Mouse (Mus musculus): Measurements from ENCODE around the gene Tek.

Gene Tek

GRCm38 (mm10) chr4:94826891-94827290, 87.8 kb downstream of the Tek start:
- DNase-seq = no peak

GRCm38 (mm10) chr4:94827429-94827828, 88.3 kb downstream of the Tek start:
- no peak for DNase-seq

- DNase-seq = no peak
Observed at GRCm38 (mm10) chr4:94829924-94830386, 90.9 kb downstream of the Tek start.

- no peak for DNase-seq
Observed at GRCm38 (mm10) chr4:94837061-94837460, 98.0 kb downstream of the Tek start.

GRCm38 (mm10) chr4:94853301-94853700, 114.2 kb downstream of the Tek start:
- DNase-seq = no peak

- DNase-seq = no peak
Observed at GRCm38 (mm10) chr4:94854270-94854669, 115.2 kb downstream of the Tek start.

- no peak for DNase-seq
Observed at GRCm38 (mm10) chr4:94855201-94855600, 116.1 kb downstream of the Tek start.

GRCm38 (mm10) chr4:94900744-94901143, 161.7 kb downstream of the Tek start:
- no peak for DNase-seq

GRCm38 (mm10) chr4:94901780-94902179, 162.7 kb downstream of the Tek start:
- DNase-seq = no peak
